Mouse (Mus musculus) liver, embryonic 11.5 days (tissue): ENCODE data around the gene Midn. TPM values are rescaled to one million over a fixed set of nuclear protein-coding genes. Genes with fewer than 3 reads are reported as not detected.
A peak's percentile ranks its signal among the peaks of the same experiment; 100 is the strongest.

ENCODE experiments used
- ATAC-seq: fragments of 200-750 bp; cut with Nextera tagmentation; replicated peaks from 2 replicates; pipeline ENCODE4 v1.8.0; 2017; ENCODE audit warnings: moderate number of reproducible peaks, mild to moderate bottlenecking, moderate TSS enrichment, moderate library complexity; ENCODE audit not compliant: low FRiP score
- DNase-seq: peaks from one replicate; pipeline ENCODE4 v3.0.0-alpha.2; 2017; ENCODE audit warnings: low spot score
- H3K27ac ChIP-seq: fragments of 300-500 bp; sonication (generic); 2 replicates; pipeline ENCODE4 v1.5.1; 2014; ENCODE audit warnings: mild to moderate bottlenecking, low read depth, low read length, control low read depth
- H3K27me3 ChIP-seq: fragments of 300-500 bp; sonication (generic); replicated peaks from 2 replicates; pipeline ENCODE4 v1.6.1; 2014; ENCODE audit warnings: low read length, mixed read lengths; ENCODE audit not compliant: control insufficient read depth, insufficient read depth
- H3K36me3 ChIP-seq: fragments of 300-500 bp; sonication (generic); 2 replicates; pipeline ENCODE4 v1.6.1; 2014; ENCODE audit warnings: mild to moderate bottlenecking, low read length, moderate library complexity, mixed read lengths; ENCODE audit not compliant: control insufficient read depth, insufficient read depth
- H3K4me1 ChIP-seq: fragments of 300-500 bp; sonication (generic); replicated peaks from 2 replicates; pipeline ENCODE4 v1.6.1; 2014; ENCODE audit warnings: low read length, mixed read lengths; ENCODE audit not compliant: control insufficient read depth, insufficient read depth
- H3K4me2 ChIP-seq: fragments of 300-500 bp; sonication (generic); 2 replicates; pipeline ENCODE4 v1.6.1; 2014; ENCODE audit warnings: mild to moderate bottlenecking, control low read depth, moderate library complexity
- H3K4me3 ChIP-seq: fragments of 300-500 bp; sonication (generic); 2 replicates; pipeline ENCODE4 v1.5.1; 2014; ENCODE audit warnings: low read depth, low read length, control low read depth
- H3K9ac ChIP-seq: fragments of 300-500 bp; sonication (generic); 2 replicates; pipeline ENCODE4 v1.6.1; 2014; ENCODE audit warnings: low read depth, low read length, control low read depth
- H3K9me3 ChIP-seq: fragments of 300-500 bp; sonication (generic); 2 replicates; pipeline ENCODE4 v1.6.1; 2016; ENCODE audit warnings: low read length, inconsistent platforms, mixed read lengths; ENCODE audit not compliant: control insufficient read depth
- WGBS: fragments of 180-500 bp; shearing (Covaris S2); extraction: QIAGEN DNeasy Blood & Tissue Kit; methylation state at CpG from one replicate; pipeline ENCODE4 v1.1.7; 2014; 5-methylcytosine and 5-hydroxymethylcytosine counted together
- polyA plus RNA-seq: library from polyadenylated mRNA; unstranded; fragments of >200 nt; fragmentation: Nextera tagmentation; extraction: Ambion mirVana; gene quantifications from 2 replicates; pipeline ENCODE4 v1.2.1, GENCODE M21; 2014

The Midn gene
- polyA plus RNA-seq, 1 experiment from 2014 or later: 20.1 TPM

- peaks cover 17% of the 10 kb centered on the region for H3K4me1 ChIP-seq
- peak overlapping the region; percentile 71 for H3K4me2 ChIP-seq
- WGBS: under 1% methylated on average over 44 of the region's 48 CpGs
- 0 out of 2 replicates have a peak overlapping the region, but pooled peaks have one; percentile 20 for H3K9ac ChIP-seq
- DNase-seq: peak; percentile 75
- ATAC-seq: no peak
- H3K4me3 ChIP-seq: peak overlapping the region; percentile 47
- H3K36me3 ChIP-seq: no peaks in the 10 kb centered on the region
- H3K27me3 ChIP-seq: peaks cover 71% of the 10 kb centered on the region
- H3K27ac ChIP-seq: no peak overlapping the region
- no peaks in the 10 kb centered on the region for H3K9me3 ChIP-seq
These were observed 42.5 kb downstream of the Midn start for GRCm38 (mm10) chr10:80190491-80191051.

GRCm38 (mm10) chr10:80193976-80194375 lies 45.9 kb downstream of the Midn start:
- no peak overlapping the region for H3K9ac ChIP-seq
- H3K27me3 ChIP-seq: peaks cover 38% of the 10 kb centered on the region
- no peaks in the 10 kb centered on the region for H3K9me3 ChIP-seq
- peak; percentile 63; the same call in 1 of the 2 replicates for ATAC-seq
- no peak overlapping the region for H3K4me3 ChIP-seq
- no peaks in the 10 kb centered on the region for H3K36me3 ChIP-seq
- peaks cover 17% of the 10 kb centered on the region for H3K4me1 ChIP-seq
- H3K27ac ChIP-seq: no peak overlapping the region
- no peak for DNase-seq
- WGBS: 65% methylated on average over 6 of the region's 6 CpGs
- no peak overlapping the region; the same call in 1 of the 2 replicates for H3K4me2 ChIP-seq

- Histone ChIP-seq H3K4me3 (no peak overlapping the region), H3K4me2 (no peak overlapping the region), H3K4me1 (peaks cover 17% of the 10 kb centered on the region), H3K9me3 (no peaks in the 10 kb centered on the region), H3K27ac (no peak overlapping the region), H3K27me3 (peaks cover 35% of the 10 kb centered on the region), H3K36me3 (no peaks in the 10 kb centered on the region), H3K9ac (no peak overlapping the region)
- ATAC-seq (no peak), DNase-seq (no peak)
- WGBS: 66% methylated on average over 8 of the region's 8 CpGs
These were observed 46.4 kb downstream of the Midn start for GRCm38 (mm10) chr10:80194441-80194840.

GRCm38 (mm10) chr10:80196167-80196566 lies 48.1 kb downstream of the Midn start:
- DNase-seq (no peak), ATAC-seq (no peak)
- H3K4me3 ChIP-seq: no peak overlapping the region
- no peak overlapping the region for H3K9ac ChIP-seq
- no peak overlapping the region for H3K4me2 ChIP-seq
- H3K27me3 ChIP-seq: peaks cover 18% of the 10 kb centered on the region
- 78% methylated on average over 1 of the region's 1 CpGs for WGBS
- H3K4me1 ChIP-seq: peaks cover 4% of the 10 kb centered on the region; the same call in 1 of the 2 replicates
- H3K36me3 ChIP-seq: no peaks in the 10 kb centered on the region
- H3K9me3 ChIP-seq: no peaks in the 10 kb centered on the region
- H3K27ac ChIP-seq: no peak overlapping the region

GRCm38 (mm10) chr10:80196778-80197581 lies 48.9 kb downstream of the Midn start:
- no peaks in the 10 kb centered on the region for H3K9me3 ChIP-seq
- peaks cover 10% of the 10 kb centered on the region for H3K27me3 ChIP-seq
- no peaks in the 10 kb centered on the region for H3K36me3 ChIP-seq
- ATAC-seq (no peak), DNase-seq (no peak)
- no peak overlapping the region for H3K9ac ChIP-seq
- WGBS: 77% methylated on average over 33 of the region's 33 CpGs
- H3K4me2 ChIP-seq: no peak overlapping the region
- H3K4me3 ChIP-seq: no peak overlapping the region
- no peak overlapping the region for H3K27ac ChIP-seq
- H3K4me1 ChIP-seq: peaks cover 4% of the 10 kb centered on the region; the same call in 1 of the 2 replicates

- H3K9me3 ChIP-seq: no peaks in the 10 kb centered on the region
- WGBS: 51% methylated on average over 3 of the region's 3 CpGs
- H3K4me2 ChIP-seq: no peak overlapping the region
- H3K9ac ChIP-seq: no peak overlapping the region
- no peaks in the 10 kb centered on the region for H3K4me1 ChIP-seq
- no peak overlapping the region for H3K4me3 ChIP-seq
- DNase-seq: peak; percentile 65
- ATAC-seq: peak; percentile 74
- H3K27ac ChIP-seq: no peak overlapping the region
- H3K27me3 ChIP-seq: no peaks in the 10 kb centered on the region
- no peaks in the 10 kb centered on the region for H3K36me3 ChIP-seq
These were observed 51.5 kb downstream of the Midn start for GRCm38 (mm10) chr10:80199440-80200008.

GRCm38 (mm10) chr10:80200485-80200884 lies 52.4 kb downstream of the Midn start:
- Histone ChIP-seq H3K27me3 (no peaks in the 10 kb centered on the region), H3K27ac (no peak overlapping the region), H3K9ac (no peak overlapping the region), H3K4me3 (no peak overlapping the region), H3K36me3 (no peaks in the 10 kb centered on the region), H3K9me3 (no peaks in the 10 kb centered on the region), H3K4me1 (no peaks in the 10 kb centered on the region), H3K4me2 (no peak overlapping the region)
- ATAC-seq: no peak
- 69% methylated on average over 6 of the region's 6 CpGs for WGBS
- no peak for DNase-seq

- Histone ChIP-seq H3K4me2 (no peak overlapping the region), H3K36me3 (no peaks in the 10 kb centered on the region), H3K9ac (no peak overlapping the region), H3K9me3 (no peaks in the 10 kb centered on the region), H3K4me1 (no peaks in the 10 kb centered on the region), H3K4me3 (no peak overlapping the region), H3K27ac (no peak overlapping the region), H3K27me3 (peaks cover 4% of the 10 kb centered on the region; the same call in 1 of the 2 replicates)
- WGBS: 58% methylated on average over 7 of the region's 7 CpGs
- DNase-seq: no peak
- ATAC-seq: no peak
These were observed 56.0 kb downstream of the Midn start for GRCm38 (mm10) chr10:80204055-80204454.
